Mouse (Mus musculus) skeletal muscle tissue, postnatal 0 days (tissue): ENCODE data around the gene Actc1. TPM values are rescaled to one million over a fixed set of nuclear protein-coding genes. Genes with fewer than 3 reads are reported as not detected.

Experiments
- polyA plus RNA-seq: library from polyadenylated mRNA; unstranded; fragments of >200 nt; fragmentation: Nextera tagmentation; extraction: Ambion mirVana; gene quantifications from 2 replicates; pipeline ENCODE4 v1.2.1, GENCODE M21; 2015

The Actc1 gene
- 7,955 and 8,594 TPM in 2 replicates for polyA plus RNA-seq

GRCm38 (mm10) chr2:114052696-114053598 lies at the start of gene Actc1:
Gene Actc1, minus strand, starts transcription at chr2:114053548.

GRCm38 (mm10) chr2:114013295-114013771 lies 40.0 kb downstream of the Actc1 start, which contains the start of gene Gjd2:
Gene Gjd2, minus strand, starts transcription at chr2:114013619.

Other genes starting within 250 kb of the Actc1 start
- 4.3 and 4.4 TPM in 2 replicates for gene Scg5, start 224.4 kb downstream of the Actc1 start, polyA plus RNA-seq
- 5.3 and 5.9 TPM in 2 replicates for gene Arhgap11a, start 204.9 kb downstream of the Actc1 start, polyA plus RNA-seq
- 0.05 TPM in 1 of 2 replicates, not detected in the other for gene Gjd2, start 39.9 kb downstream of the Actc1 start, polyA plus RNA-seq
- gene Aqr, start 133.5 kb upstream of the Actc1 start, polyA plus RNA-seq, result 16.4 and 17.0 TPM in 2 replicates
- 3.4 and 3.7 TPM in 2 replicates for gene Zfp770, start 147.9 kb upstream of the Actc1 start, polyA plus RNA-seq